Mouse (Mus musculus) testis, postnatal 10 days (tissue): ENCODE measurements around the gene Prkn.

Experiments
- DNase-seq: peaks from one replicate; pipeline ENCODE4 v3.0.0; 2021; ENCODE audit warnings: low spot score

Gene Prkn

GRCm38 (mm10) chr17:11644873-11645464, 804.8 kb downstream of the Prkn start:
- DNase-seq, result no peak

DNA sequence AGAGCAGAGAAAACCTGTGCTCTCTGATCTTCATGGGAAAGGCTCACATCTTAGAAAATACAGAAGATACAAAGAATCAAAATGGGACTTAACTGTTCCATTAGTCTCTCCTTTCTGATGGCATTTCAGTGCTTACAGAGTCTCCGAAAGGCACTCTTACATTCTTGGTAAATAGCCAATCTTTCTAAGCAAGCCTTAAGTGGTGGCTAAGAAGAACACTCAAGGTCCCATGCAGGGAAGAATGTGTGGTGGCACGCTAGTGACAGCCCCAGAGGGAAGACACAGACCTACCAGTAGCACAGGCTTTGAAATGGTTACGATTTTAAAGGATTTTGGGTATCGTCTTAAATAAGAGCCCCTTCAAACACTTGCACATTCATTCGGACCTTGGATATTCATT, 816.2 kb downstream of the Prkn start:
- DNase-seq, result no peak

DNA sequence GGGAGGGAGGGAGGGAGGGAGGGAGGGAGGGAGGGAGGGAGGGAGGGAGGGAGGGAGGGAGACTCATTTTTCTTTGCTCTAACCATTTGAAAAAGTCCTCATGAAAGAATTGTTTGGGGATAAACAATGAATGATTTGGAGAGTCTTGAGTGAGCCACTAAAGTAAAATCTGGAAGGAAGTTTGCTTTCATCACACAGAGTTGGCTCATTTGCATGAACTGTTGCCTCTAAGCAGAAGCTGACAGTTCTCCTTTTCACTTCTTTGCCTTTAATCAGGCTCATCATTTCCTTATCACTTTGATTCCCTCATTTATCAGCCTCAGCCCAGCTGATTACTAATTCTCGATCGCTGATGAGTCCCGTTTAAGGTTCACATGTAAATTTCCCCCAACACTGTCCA, 816.7 kb downstream of the Prkn start:
- DNase-seq, result no peak

DNA sequence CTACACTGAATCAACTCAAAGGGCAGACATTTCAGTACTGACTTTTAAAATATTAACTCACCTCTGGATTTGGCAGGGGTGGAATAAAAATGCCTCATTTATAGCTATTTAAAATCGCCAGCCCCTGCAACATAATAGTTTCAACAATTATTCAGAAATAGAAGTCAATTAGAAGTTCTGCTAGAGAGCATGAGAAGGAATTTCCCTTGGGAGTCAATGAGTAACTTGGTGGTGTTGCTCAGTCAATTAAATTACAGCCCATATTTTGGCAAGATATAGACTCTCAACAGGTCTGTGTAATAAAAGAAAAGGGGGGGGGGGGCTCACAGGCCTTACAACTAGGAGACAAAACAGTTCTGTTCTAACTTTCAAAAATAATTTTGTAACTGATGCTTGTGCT, 821.7 kb downstream of the Prkn start:
- DNase-seq, result no peak

DNA sequence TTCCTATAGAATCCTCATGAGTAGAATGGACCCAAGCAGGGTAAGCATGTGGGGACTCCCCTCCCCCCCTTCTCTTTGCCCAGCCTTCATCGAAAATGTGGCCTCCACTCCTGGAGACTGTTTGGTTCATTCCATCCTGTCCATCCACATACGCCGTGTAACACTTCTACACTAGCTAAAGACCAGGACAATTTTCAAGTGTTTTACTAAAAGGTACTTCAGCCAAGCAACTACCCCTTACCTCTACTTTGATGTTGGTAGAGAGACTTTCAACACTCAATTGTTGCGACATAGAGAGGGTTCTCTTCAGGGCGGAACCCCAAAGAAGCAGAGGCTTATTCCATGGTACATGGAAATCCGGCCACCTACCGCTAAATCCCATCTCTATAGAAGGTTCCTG, 823.3 kb downstream of the Prkn start:
- DNase-seq, result no peak

- no peak for DNase-seq
Measured at GRCm38 (mm10) chr17:11664610-11665345, 824.6 kb downstream of the Prkn start.

DNA sequence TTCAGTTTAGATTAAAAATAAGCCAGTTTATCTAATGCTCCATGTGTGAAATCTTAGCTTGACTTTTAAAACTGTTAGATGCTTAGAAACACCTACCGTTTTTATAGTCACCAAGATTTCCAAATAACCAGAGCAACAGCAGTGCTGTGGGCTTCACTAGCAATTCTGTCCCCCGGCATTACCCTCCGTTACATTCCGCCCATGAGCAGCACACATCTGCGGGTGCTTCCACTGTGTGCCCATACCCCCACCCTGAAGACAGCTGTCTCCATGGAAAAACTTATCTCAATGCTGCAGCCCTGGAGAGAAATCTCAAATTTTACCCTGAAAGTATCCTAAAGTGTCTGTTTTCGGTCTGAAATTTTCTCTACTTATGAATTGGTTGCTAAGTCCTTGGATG, 839.5 kb downstream of the Prkn start:
- no peak for DNase-seq

DNA sequence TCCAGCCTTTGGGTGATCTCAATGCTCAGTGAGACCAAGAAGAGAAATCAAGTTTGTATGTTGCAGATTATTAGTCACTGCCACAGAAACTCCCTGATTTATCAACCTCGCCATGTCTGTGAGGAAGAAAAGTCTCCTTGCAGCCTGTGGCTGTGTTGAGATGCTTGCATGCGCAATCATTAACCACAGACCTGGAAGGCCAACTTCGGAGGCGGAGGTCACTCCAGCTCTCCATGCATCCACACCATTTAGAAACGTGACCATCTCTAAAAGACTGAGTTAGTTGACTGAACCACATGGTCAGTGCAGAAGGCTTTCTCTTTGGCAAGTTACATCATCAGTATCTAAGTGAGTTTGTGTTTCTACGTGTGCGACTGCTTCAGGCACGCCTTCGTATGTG, 840.3 kb downstream of the Prkn start:
- no peak for DNase-seq

DNA sequence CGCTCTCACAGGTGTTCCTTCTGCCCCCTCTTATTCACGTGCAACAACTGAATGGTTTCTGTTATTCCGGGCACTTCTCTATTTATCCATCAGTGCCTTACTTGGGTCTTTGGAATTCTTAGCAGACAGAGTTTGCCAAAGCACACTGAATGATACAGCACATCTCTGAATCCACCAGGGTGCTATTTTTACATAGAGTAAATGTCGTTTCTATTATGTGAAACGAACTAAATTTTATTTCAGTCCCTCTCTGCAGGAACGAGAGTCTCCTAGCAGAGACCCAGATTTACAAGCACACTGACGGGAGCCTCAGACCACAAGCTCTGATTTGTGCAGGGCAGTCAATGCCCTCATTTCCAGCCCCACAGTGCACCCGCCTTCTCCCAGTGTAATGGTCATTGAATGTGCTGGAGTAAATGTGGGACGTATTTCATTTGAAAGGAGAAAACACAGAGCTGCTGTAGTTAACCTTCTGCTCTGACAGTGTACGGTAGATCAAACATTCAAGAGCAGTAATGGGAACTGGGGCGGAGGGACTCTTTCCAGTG, 841.7 kb downstream of the Prkn start:
- no peak for DNase-seq

GRCm38 (mm10) chr17:11705005-11705404, 864.8 kb downstream of the Prkn start:
- no peak for DNase-seq

GRCm38 (mm10) chr17:11705761-11706160, 865.6 kb downstream of the Prkn start:
- no peak for DNase-seq

DNA sequence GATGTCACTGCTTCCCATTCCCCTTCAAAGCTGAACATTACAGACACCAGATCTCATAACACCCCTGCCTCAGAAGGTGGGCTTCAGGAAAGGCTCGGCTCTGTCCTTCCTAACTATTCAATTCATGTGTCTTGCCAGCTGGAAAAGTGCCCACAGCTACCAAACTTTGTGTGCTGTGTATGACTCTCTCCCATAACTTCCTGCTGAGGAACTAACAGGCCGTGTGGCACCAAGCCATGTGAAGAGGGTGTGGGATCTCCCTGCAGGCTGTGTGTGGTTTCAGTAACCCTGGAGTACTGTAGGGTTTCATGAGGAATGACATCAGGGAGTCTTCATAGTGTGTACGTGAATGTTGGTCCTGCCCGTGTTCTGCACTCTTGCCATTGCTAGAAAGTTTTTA, 871.9 kb downstream of the Prkn start:
- DNase-seq, result peak; percentile 43

- no peak for DNase-seq
Measured at GRCm38 (mm10) chr17:11719801-11720200, 879.6 kb downstream of the Prkn start.

DNA sequence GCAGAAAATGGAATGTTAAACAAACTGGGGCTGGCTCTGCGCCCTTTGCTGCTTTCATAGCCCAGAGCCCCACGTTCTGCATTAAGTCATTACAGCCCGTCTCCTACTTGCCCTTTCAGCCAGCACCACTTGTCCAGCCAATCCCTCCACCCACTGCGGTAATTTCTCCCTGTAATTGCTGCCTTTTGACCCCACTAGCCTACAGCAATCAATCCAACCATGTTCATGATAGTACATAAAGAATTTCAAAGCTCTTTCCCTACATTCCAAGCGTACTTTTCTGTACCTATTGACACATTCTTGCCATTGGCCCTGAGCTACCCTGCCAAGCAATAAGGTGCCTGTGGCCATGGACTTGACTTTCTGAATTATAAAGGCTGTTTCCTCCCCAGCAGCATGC, 881.7 kb downstream of the Prkn start:
- no peak for DNase-seq

DNA sequence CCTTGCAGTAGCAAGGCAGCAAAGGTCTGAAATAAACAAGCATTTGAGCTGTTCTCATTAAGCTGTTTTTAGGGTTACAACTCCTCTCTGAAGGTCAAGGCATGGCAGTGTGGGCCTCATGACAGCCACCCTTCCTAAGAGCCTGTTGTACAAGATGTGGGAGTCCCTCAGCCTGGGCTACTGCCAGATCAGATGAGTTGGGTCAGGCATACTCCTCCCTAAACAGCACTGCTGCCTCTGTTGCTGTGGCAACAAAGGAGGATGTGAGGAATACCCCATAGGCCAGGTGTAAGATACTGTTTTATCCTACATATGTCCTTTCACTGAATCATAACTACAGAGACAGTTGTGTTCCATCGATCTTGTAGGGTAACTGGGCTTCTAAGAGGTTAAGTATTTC, 882.3 kb downstream of the Prkn start:
- no peak for DNase-seq

DNA sequence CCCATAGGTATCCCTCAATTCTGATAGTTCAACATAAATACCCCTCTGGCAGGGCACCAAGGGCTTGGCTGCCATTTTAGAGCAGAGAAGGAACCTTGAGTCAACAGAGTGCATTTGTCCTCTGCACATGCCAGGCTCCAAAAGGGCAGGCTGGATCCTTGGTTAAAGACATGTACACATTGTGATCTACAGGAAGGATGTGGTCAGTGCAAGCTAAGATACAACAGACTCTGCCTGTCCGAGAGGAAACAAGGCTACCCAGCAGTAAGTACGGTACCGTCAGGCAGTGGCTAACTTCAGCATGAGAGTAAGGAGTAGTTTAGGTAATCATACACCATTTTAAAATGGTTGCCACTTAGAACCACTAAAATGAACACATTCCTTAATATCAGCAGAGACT, 884.0 kb downstream of the Prkn start:
- no peak for DNase-seq

DNA sequence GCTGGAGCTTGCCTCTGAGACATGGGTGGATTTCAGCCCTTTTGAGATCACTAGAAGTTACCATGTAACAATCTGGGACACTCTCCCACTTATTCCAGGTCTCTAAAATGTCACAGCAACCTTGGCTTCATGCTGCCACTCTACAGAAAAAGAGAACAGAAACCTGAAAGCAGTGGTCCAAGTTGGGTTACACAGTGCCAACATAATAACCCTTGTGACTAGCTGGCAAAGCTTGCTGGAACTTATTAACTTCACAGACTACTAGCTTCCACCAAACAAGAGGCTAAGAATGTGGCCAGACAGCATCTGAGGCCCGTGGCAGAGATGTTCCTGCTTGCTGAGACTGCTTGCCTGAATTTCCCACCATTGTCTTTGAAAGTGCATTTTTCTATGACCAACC, 886.9 kb downstream of the Prkn start:
- no peak for DNase-seq

- no peak for DNase-seq
Measured at GRCm38 (mm10) chr17:11728294-11728693, 888.1 kb downstream of the Prkn start.

DNA sequence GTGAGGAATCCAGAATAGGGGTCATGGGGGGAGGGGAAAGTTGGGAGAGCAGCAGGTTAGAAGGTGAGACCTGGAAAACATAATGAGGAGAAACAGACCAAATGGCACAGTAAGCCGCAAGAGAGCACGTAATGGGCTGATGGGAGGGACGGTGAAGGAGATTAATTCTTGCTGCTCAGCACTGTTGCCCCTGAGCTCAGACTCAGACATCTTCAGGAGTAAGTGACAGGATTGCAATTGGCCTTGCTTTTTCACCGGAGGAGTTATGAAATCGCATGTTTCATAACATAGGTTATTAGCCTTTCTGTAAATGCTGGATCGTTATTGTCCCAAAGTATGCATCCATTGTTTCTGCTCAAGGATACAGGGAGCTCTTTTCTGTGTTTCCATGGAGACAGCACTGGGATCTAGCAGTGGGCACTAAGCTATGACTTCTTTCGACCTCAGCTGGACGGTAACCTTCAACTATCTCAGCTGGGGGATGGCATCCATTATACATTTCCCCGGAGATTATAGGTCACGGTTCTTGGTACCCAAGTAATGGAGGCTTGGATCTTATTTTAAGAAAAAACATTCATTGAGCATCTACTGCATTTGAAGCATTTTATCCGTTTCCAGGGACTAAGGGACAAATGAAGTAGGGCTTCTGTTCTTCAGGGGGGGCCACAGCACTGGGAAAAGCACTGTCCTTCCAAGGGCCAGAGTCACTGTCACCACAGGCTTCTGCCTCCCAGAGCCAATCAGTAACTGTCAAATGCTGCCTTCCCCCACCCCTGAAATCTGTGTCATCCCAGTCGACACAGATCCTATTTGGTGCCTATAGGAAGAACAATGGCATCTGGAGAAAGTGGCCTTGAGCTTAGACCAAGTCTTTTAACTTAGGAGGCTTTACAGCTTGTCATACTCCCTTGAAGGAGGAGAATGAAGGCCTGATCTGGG, 890.7 kb downstream of the Prkn start:
- no peak for DNase-seq

GRCm38 (mm10) chr17:11735158-11735877, 895.1 kb downstream of the Prkn start:
- DNase-seq, result no peak

- no peak for DNase-seq
Measured at GRCm38 (mm10) chr17:11736531-11736930, 896.3 kb downstream of the Prkn start.

- DNase-seq, result no peak
Measured at GRCm38 (mm10) chr17:11737905-11738304, 897.7 kb downstream of the Prkn start.
